Mouse (Mus musculus) forebrain, embryonic 13.5 days (tissue): Measurements from ENCODE around the gene Prss28. TPM values are rescaled to one million over a fixed set of nuclear protein-coding genes. Genes with fewer than 3 reads are reported as not detected.

ENCODE experiments used
- ATAC-seq: fragments of 200-750 bp; cut with Nextera tagmentation; 2 replicates; pipeline ENCODE4 v1.8.0; 2017
- H3K27ac ChIP-seq: fragments of 300-500 bp; sonication (generic); 2 replicates; pipeline ENCODE4 v1.5.1; 2015; ENCODE audit warnings: inconsistent platforms, mild to moderate bottlenecking, moderate library complexity
- H3K27me3 ChIP-seq: fragments of 300-500 bp; sonication (generic); 2 replicates; pipeline ENCODE4 v1.6.1; 2015; ENCODE audit warnings: mild to moderate bottlenecking, inconsistent platforms
- H3K36me3 ChIP-seq: fragments of 300-500 bp; sonication (generic); 2 replicates; pipeline ENCODE4 v1.6.1; 2015; ENCODE audit warnings: mild to moderate bottlenecking, inconsistent platforms; ENCODE audit not compliant: poor library complexity, severe bottlenecking
- H3K4me1 ChIP-seq: fragments of 300-500 bp; sonication (generic); 2 replicates; pipeline ENCODE4 v1.6.1; 2015; ENCODE audit warnings: inconsistent platforms
- H3K4me2 ChIP-seq: fragments of 300-500 bp; sonication (generic); 2 replicates; pipeline ENCODE4 v1.6.1; 2015; ENCODE audit warnings: inconsistent platforms, mild to moderate bottlenecking, moderate library complexity
- H3K4me3 ChIP-seq: fragments of 300-500 bp; sonication (generic); 2 replicates; pipeline ENCODE4 v1.5.1; 2015; ENCODE audit warnings: mild to moderate bottlenecking, inconsistent platforms
- H3K9ac ChIP-seq: fragments of 300-500 bp; sonication (generic); 2 replicates; pipeline ENCODE4 v1.6.1; 2015; ENCODE audit warnings: mild to moderate bottlenecking, inconsistent platforms
- H3K9me3 ChIP-seq: fragments of 300-500 bp; sonication (generic); replicated peaks from 2 replicates; pipeline ENCODE4 v1.6.1; 2016; ENCODE audit warnings: inconsistent platforms
- WGBS: fragments of 180-500 bp; shearing (Covaris S2); methylation state at CpG from one replicate; pipeline ENCODE4 v1.1.7; 2015; 5-methylcytosine and 5-hydroxymethylcytosine counted together
- polyA plus RNA-seq: library from polyadenylated mRNA; unstranded; fragments of >200 nt; fragmentation: Nextera tagmentation; extraction: Ambion mirVana; gene quantifications from 2 replicates; pipeline ENCODE4 v1.2.1, GENCODE M21; 2015

Prss28 gene
- polyA plus RNA-seq, 1 experiment from 2014 or later: not detected

- 72% methylated on average over 2 of the region's 2 CpGs for WGBS
- H3K27me3 ChIP-seq: peaks cover 3% of the 10 kb centered on the region; the same call in 1 of the 2 replicates
- H3K9me3 ChIP-seq: no peaks in the 10 kb centered on the region
- no peak overlapping the region for H3K4me3 ChIP-seq
- H3K27ac ChIP-seq: no peak overlapping the region
- no peak overlapping the region for H3K9ac ChIP-seq
- H3K4me1 ChIP-seq: no peaks in the 10 kb centered on the region
- H3K36me3 ChIP-seq: no peaks in the 10 kb centered on the region
- ATAC-seq: no peak
- H3K4me2 ChIP-seq: no peak overlapping the region
Measured at GRCm38 (mm10) chr17:25361291-25361690, 52.8 kb downstream of the Prss28 start.

Other genes starting within 250 kb of the Prss28 start
- 7.7 and 10.1 TPM in 2 replicates for gene Tmem204, start 225.1 kb upstream of the Prss28 start, polyA plus RNA-seq
- gene Telo2, start 192.7 kb upstream of the Prss28 start, polyA plus RNA-seq: 41.2 and 45.3 TPM in 2 replicates
- gene Ptx4, start 187.9 kb upstream of the Prss28 start, polyA plus RNA-seq: not detected in 2 replicates
- 23.6 and 29.6 TPM in 2 replicates for gene Clcn7, start 175.3 kb upstream of the Prss28 start, polyA plus RNA-seq
- gene Ccdc154, start 146.2 kb upstream of the Prss28 start, polyA plus RNA-seq: not detected in 2 replicates
- not detected in 2 replicates for gene Gm38655, start 133.2 kb upstream of the Prss28 start, polyA plus RNA-seq
- gene BC003965, start 124.1 kb upstream of the Prss28 start, polyA plus RNA-seq: 38.3 and 38.6 TPM in 2 replicates
- 7.9 and 10.6 TPM in 2 replicates for gene Unkl, start 120.2 kb upstream of the Prss28 start, polyA plus RNA-seq
- gene Gnptg, start 68.5 kb upstream of the Prss28 start, polyA plus RNA-seq: 71.9 and 74.8 TPM in 2 replicates
- 63.3 and 64.3 TPM in 2 replicates for gene Tsr3, start 68.5 kb upstream of the Prss28 start, polyA plus RNA-seq
- 3.6 and 5.2 TPM in 2 replicates for gene Baiap3, start 52.3 kb upstream of the Prss28 start, polyA plus RNA-seq
- 755 and 766 TPM in 2 replicates for gene Ube2i, start 34.0 kb upstream of the Prss28 start, polyA plus RNA-seq
- not detected in 2 replicates for gene Prss34, start 10.3 kb upstream of the Prss28 start, polyA plus RNA-seq
- gene Prss29, start 10.0 kb downstream of the Prss28 start, polyA plus RNA-seq: not detected in 2 replicates
- not detected in 2 replicates for gene Tpsab1, start 36.9 kb downstream of the Prss28 start, polyA plus RNA-seq
- gene Tpsb2, start 57.7 kb downstream of the Prss28 start, polyA plus RNA-seq: not detected in 2 replicates
- 0.66 and 1.0 TPM in 2 replicates for gene Tpsg1, start 60.6 kb downstream of the Prss28 start, polyA plus RNA-seq
- gene Cacna1h, start 125.1 kb downstream of the Prss28 start, polyA plus RNA-seq: 7.9 and 9.1 TPM in 2 replicates
- gene Tekt4, start 146.0 kb downstream of the Prss28 start, polyA plus RNA-seq: 0.57 and 0.82 TPM in 2 replicates
- gene Sstr5, start 188.6 kb downstream of the Prss28 start, polyA plus RNA-seq: 0.10 and 0.11 TPM in 2 replicates